Comparison of ENCODE assay signal across 28 mouse cellular contexts in genomic region chr11:120335431-120336021, GRCm38 (mm10). TPM values are rescaled to one million over a fixed set of nuclear protein-coding genes. Genes with fewer than 3 reads are reported as not detected.
DNase-seq lines count a peak whose midpoint lies in the region; ATAC-seq and TF ChIP-seq lines count a peak whose summit lies in the region.
"Had no signal": no experiment of that assay in that cellular context is flagged by ENCODE, and none has a peak within 500 bp of the region (broad histone marks: within the 10 kb centered on the region; RNA-seq: fewer than 3 reads in every experiment).

No protein-coding gene starts in this region.

- WGBS in midbrain, embryonic 10.5 days, result 87% methylated on average over 6 of the region's 6 CpGs
- 84% methylated on average over 6 of the region's 6 CpGs for WGBS in midbrain, postnatal 0 days
- WGBS in embryonic facial prominence, embryonic 10.5 days, result 86% methylated on average over 6 of the region's 6 CpGs

- peaks cover 15% of the 10 kb centered on the region; the same call in 1 of the 2 replicates for H3K9me3 ChIP-seq in midbrain, embryonic 10.5 days (replicated peaks)
- H3K9me3 ChIP-seq in midbrain, postnatal 0 days (ENCODE audit: low read length), result no peaks in the 10 kb centered on the region
- peaks cover 13% of the 10 kb centered on the region; the same call in 1 of the 2 replicates for H3K9me3 ChIP-seq in embryonic facial prominence, embryonic 10.5 days
- H3K9me3 ChIP-seq: neural tube, embryonic 12.5 days; stomach, embryonic 15.5 days had no signal

- no peaks in the 10 kb centered on the region for H3K4me1 ChIP-seq in midbrain, embryonic 10.5 days
- H3K4me1 ChIP-seq in midbrain, postnatal 0 days (ENCODE audit: insufficient read depth, low read length), result no peaks in the 10 kb centered on the region
- no peaks in the 10 kb centered on the region for H3K4me1 ChIP-seq in embryonic facial prominence, embryonic 10.5 days
- H3K4me1 ChIP-seq: embryonic facial prominence, embryonic 13.5 days; limb, embryonic 13.5 days; midbrain, embryonic 13.5 days; neural tube, embryonic 12.5 days; stomach, embryonic 15.5 days had no signal

- peak; percentile 57 to 72 for DNase-seq in cerebellum, postnatal 14 days
- DNase-seq in heart, postnatal 4 days, result peak; percentile 9
- no peak for DNase-seq in heart, postnatal 25 days (ENCODE audit: low spot score)
- peak; percentile 8 for DNase-seq in midbrain, embryonic 10.5 days (ENCODE audit: low spot score)
- no peak for DNase-seq in midbrain, postnatal 0 days (ENCODE audit: low spot score)
- DNase-seq in embryonic facial prominence, embryonic 10.5 days (ENCODE audit: low spot score), result peak; percentile 5
- DNase-seq: adrenal gland, postnatal 14 days; cerebellum, postnatal 25 days; gastrocnemius, postnatal 14 days; lung, embryonic 14.5 days; thymus, postnatal 36 days had no signal

- TF ChIP-seq CTCF in midbrain, postnatal 0 days (IDR thresholded peaks at IDR 0.05), result no peak

- intact Hi-C loops in heart, postnatal 25 days (cut with DNase I), result no loop called here

- no peaks in the 10 kb centered on the region for H3K36me3 ChIP-seq in midbrain, embryonic 10.5 days
- H3K36me3 ChIP-seq in midbrain, postnatal 0 days (ENCODE audit: insufficient read depth, low read length), result no peaks in the 10 kb centered on the region
- H3K36me3 ChIP-seq in embryonic facial prominence, embryonic 10.5 days (replicated peaks), result no peaks in the 10 kb centered on the region
- H3K36me3 ChIP-seq: embryonic facial prominence, embryonic 13.5 days; G1E; limb, embryonic 13.5 days; midbrain, embryonic 13.5 days; neural tube, embryonic 12.5 days; stomach, embryonic 15.5 days had no signal

- ATAC-seq in cerebellum, adult (ENCODE audit: insufficient number of reproducible peaks, low FRiP score, low TSS enrichment), result no peak
- ATAC-seq in midbrain, postnatal 0 days (ENCODE audit: low FRiP score), result no peak
- ATAC-seq in activated CD4-positive, CD25-positive, alpha-beta regulatory T cell, adult 4 months, result no peak
- ATAC-seq: forebrain, embryonic 14.5 days; hindbrain, postnatal 0 days; intestine, postnatal 0 days; midbrain, embryonic 13.5 days had no signal

- H3K4me2 ChIP-seq in midbrain, postnatal 0 days (ENCODE audit: low read depth, low read length, poor library complexity, severe bottlenecking), result no peak overlapping the region
- H3K4me2 ChIP-seq: embryonic facial prominence, embryonic 13.5 days; limb, embryonic 13.5 days; lung, embryonic 14.5 days; midbrain, embryonic 13.5 days; neural tube, embryonic 12.5 days; stomach, embryonic 15.5 days had no signal

- H3K4me3 ChIP-seq in midbrain, embryonic 10.5 days, result no peak overlapping the region
- H3K4me3 ChIP-seq in midbrain, postnatal 0 days (ENCODE audit: low read depth, low read length), result no peak overlapping the region
- no peak overlapping the region for H3K4me3 ChIP-seq in embryonic facial prominence, embryonic 10.5 days
- H3K4me3 ChIP-seq: embryonic facial prominence, embryonic 13.5 days; erythroblast, embryonic 14.5 days; limb, embryonic 13.5 days; midbrain, embryonic 13.5 days; neural tube, embryonic 12.5 days; stomach, embryonic 15.5 days had no signal

- no peaks in the 10 kb centered on the region for H3K27me3 ChIP-seq in midbrain, embryonic 10.5 days (ENCODE audit: low read depth, poor library complexity, severe bottlenecking)
- H3K27me3 ChIP-seq in midbrain, postnatal 0 days (ENCODE audit: insufficient read depth, low read length), result no peaks in the 10 kb centered on the region
- H3K27me3 ChIP-seq in embryonic facial prominence, embryonic 10.5 days (replicated peaks; ENCODE audit: low read depth, poor library complexity, severe bottlenecking), result no peaks in the 10 kb centered on the region
- H3K27me3 ChIP-seq: embryonic facial prominence, embryonic 13.5 days; limb, embryonic 13.5 days; midbrain, embryonic 13.5 days; neural tube, embryonic 12.5 days; stomach, embryonic 15.5 days had no signal

- no peak overlapping the region for H3K27ac ChIP-seq in midbrain, embryonic 10.5 days (replicated peaks)
- no peak overlapping the region for H3K27ac ChIP-seq in midbrain, postnatal 0 days (ENCODE audit: low read depth, low read length)
- H3K27ac ChIP-seq in embryonic facial prominence, embryonic 10.5 days (replicated peaks), result no peak overlapping the region
- H3K27ac ChIP-seq: embryonic facial prominence, embryonic 13.5 days; hindbrain, postnatal 0 days; kidney, postnatal 0 days; limb, embryonic 13.5 days; liver, embryonic 14.5 days; midbrain, embryonic 13.5 days; neural tube, embryonic 12.5 days; stomach, embryonic 15.5 days had no signal

- H3K9ac ChIP-seq in midbrain, postnatal 0 days (replicated peaks; ENCODE audit: low read length, poor library complexity, severe bottlenecking), result no peak overlapping the region
- H3K9ac ChIP-seq: embryonic facial prominence, embryonic 13.5 days; limb, embryonic 13.5 days; liver, embryonic 14.5 days; lung, embryonic 14.5 days; midbrain, embryonic 13.5 days; neural tube, embryonic 12.5 days; stomach, embryonic 15.5 days had no signal

RNA-seq across cellular contexts. Expression of gene Actg1, which starts 12.8 kb away (rescaled TPM):
- 1,000 to 10,000 TPM in 1 of 2 experiments, 100 to 1,000 TPM in 1; 930 to 1,002 TPM for total RNA-seq in heart, postnatal 4 days (2021)
- total RNA-seq in heart, postnatal 25 days (2021), result 100 to 1,000 TPM; 282 to 346 TPM
- 2,836 and 2,964 TPM in 2 replicates for polyA plus RNA-seq in midbrain, embryonic 10.5 days (2016; fragmentation: Nextera tagmentation; extraction: Ambion mirVana)
- 2,534 and 2,842 TPM in 2 replicates for total RNA-seq in midbrain, postnatal 0 days (2014; rRNA removed)
- 3,992 and 4,056 TPM in 2 replicates for polyA plus RNA-seq in midbrain, postnatal 0 days (2015; fragmentation: Nextera tagmentation; extraction: Ambion mirVana)
- 3,067 and 3,150 TPM in 2 replicates for polyA plus RNA-seq in embryonic facial prominence, embryonic 10.5 days (2016; fragmentation: Nextera tagmentation; extraction: Ambion mirVana)
- polyA plus RNA-seq in activated CD4-positive, CD25-positive, alpha-beta regulatory T cell, adult 4 months (2017; shearing (Covaris generic)), result 1,000 to 10,000 TPM; 2,904 to 3,852 TPM

RNA-seq across cellular contexts. Expression of gene Fscn2, which starts 25.8 kb away (rescaled TPM):
- total RNA-seq in heart, postnatal 4 days (2021), result under 1 TPM in 1 of 2 experiments, not detected in 1; 0.34 TPM
- not detected for total RNA-seq in heart, postnatal 25 days (2021)
- polyA plus RNA-seq in midbrain, embryonic 10.5 days (2016; fragmentation: Nextera tagmentation; extraction: Ambion mirVana), result 0.61 and 0.62 TPM in 2 replicates
- total RNA-seq in midbrain, postnatal 0 days (2014; rRNA removed), result 0.71 TPM in 1 of 2 replicates, not detected in the other
- polyA plus RNA-seq in midbrain, postnatal 0 days (2015; fragmentation: Nextera tagmentation; extraction: Ambion mirVana), result 0.71 and 1.5 TPM in 2 replicates
- 0.10 and 0.19 TPM in 2 replicates for polyA plus RNA-seq in embryonic facial prominence, embryonic 10.5 days (2016; fragmentation: Nextera tagmentation; extraction: Ambion mirVana)
- polyA plus RNA-seq in activated CD4-positive, CD25-positive, alpha-beta regulatory T cell, adult 4 months (2017; shearing (Covaris generic)), result 1 to 10 TPM in 1 of 2 experiments, under 1 TPM in 1; 0.47 to 1.1 TPM
- total RNA-seq: CH12.LX; left cerebral cortex, postnatal 10 days; megakaryocyte, adult 5-6 weeks had no signal
- polyA plus RNA-seq: erythroblast, embryonic 14.5 days; G1E; liver, embryonic 14.5 days had no signal

RNA-seq across cellular contexts. Expression of gene Faap100, which starts 43.0 kb away (rescaled TPM):
- total RNA-seq in heart, postnatal 4 days (2021), result 10 to 100 TPM; 31.4 to 34.4 TPM
- total RNA-seq in heart, postnatal 25 days (2021), result 10 to 100 TPM; 15.2 to 15.3 TPM
- 34.5 and 41.8 TPM in 2 replicates for polyA plus RNA-seq in midbrain, embryonic 10.5 days (2016; fragmentation: Nextera tagmentation; extraction: Ambion mirVana)
- 165 and 180 TPM in 2 replicates for total RNA-seq in midbrain, postnatal 0 days (2014; rRNA removed)
- 109 and 114 TPM in 2 replicates for polyA plus RNA-seq in midbrain, postnatal 0 days (2015; fragmentation: Nextera tagmentation; extraction: Ambion mirVana)
- polyA plus RNA-seq in embryonic facial prominence, embryonic 10.5 days (2016; fragmentation: Nextera tagmentation; extraction: Ambion mirVana), result 38.3 and 39.0 TPM in 2 replicates
- polyA plus RNA-seq in activated CD4-positive, CD25-positive, alpha-beta regulatory T cell, adult 4 months (2017; shearing (Covaris generic)), result 10 to 100 TPM; 12.2 to 18.7 TPM

Comparison
In these comparisons a context has a peak if more than half of its experiments do, and no peak if none do; other contexts are left out.
1. DNase-seq: peak in cerebellum, postnatal 14 days (2 of 2), heart, postnatal 4 days (single experiment), midbrain, embryonic 10.5 days (single experiment) and embryonic facial prominence, embryonic 10.5 days (single experiment); none in heart, postnatal 25 days (single experiment) and midbrain, postnatal 0 days (single experiment).